Mouse (Mus musculus): Measurements from ENCODE around the gene Rasgef1b. TPM values are rescaled to one million over a fixed set of nuclear protein-coding genes. Genes with fewer than 3 reads are reported as not detected.

Gene Rasgef1b
- polyA plus RNA-seq, 1 experiment from 2014 or later = 15.6 TPM

DNA sequence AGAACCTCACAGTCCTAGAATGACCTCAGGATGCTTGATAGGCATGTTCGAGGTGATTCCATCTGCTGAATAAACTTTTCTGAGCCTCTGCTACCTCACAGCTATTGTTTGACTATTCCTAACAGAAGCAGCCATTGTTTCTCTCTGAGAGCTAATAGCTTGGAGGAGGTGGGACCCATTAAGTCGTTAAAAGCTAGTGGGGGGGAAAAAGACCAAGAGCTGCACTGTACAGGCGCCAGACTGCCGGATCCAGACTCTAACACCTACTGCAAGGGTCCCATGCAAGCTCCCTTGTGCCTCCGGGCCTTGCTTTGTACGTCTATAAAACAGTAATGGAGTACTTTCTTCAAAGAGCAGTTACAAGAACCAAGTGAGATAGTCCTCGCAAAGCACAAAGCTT, 176.2 kb downstream of the Rasgef1b start:
- 48% methylated on average over 7 of the region's 7 CpGs for WGBS
- no peak overlapping the region for H3K9ac ChIP-seq (ENCODE audit: low read length)
- H3K27ac ChIP-seq (ENCODE audit: low read length) = no peak overlapping the region
- no peak overlapping the region for H3K4me2 ChIP-seq (ENCODE audit: low read depth, low read length)
- no peak for ATAC-seq (ENCODE audit: insufficient read depth, low FRiP score)
- H3K9me3 ChIP-seq (replicated peaks; ENCODE audit: control insufficient read depth, low read length) = no peaks in the 10 kb centered on the region
- no peaks in the 10 kb centered on the region for H3K4me1 ChIP-seq (ENCODE audit: control insufficient read depth, insufficient read depth, low read length)
- no peak overlapping the region for H3K4me3 ChIP-seq (replicated peaks; ENCODE audit: low read length)
- no peaks in the 10 kb centered on the region for H3K36me3 ChIP-seq (ENCODE audit: control insufficient read depth, insufficient read depth, low read length)
- no peaks in the 10 kb centered on the region for H3K27me3 ChIP-seq (ENCODE audit: control insufficient read depth, insufficient read depth, low read length)

GRCm38 (mm10) chr5:99544664-99545494, 184.0 kb downstream of the Rasgef1b start:
- Histone ChIP-seq H3K4me3 (replicated peaks; ENCODE audit: low read length) (no peak overlapping the region), H3K27me3 (ENCODE audit: control insufficient read depth, insufficient read depth, low read length) (no peaks in the 10 kb centered on the region), H3K36me3 (ENCODE audit: control insufficient read depth, insufficient read depth, low read length) (no peaks in the 10 kb centered on the region), H3K4me2 (ENCODE audit: low read depth, low read length) (no peak overlapping the region), H3K4me1 (ENCODE audit: control insufficient read depth, insufficient read depth, low read length) (no peaks in the 10 kb centered on the region), H3K9ac (ENCODE audit: low read length) (no peak overlapping the region), H3K9me3 (replicated peaks; ENCODE audit: control insufficient read depth, low read length) (no peaks in the 10 kb centered on the region), H3K27ac (ENCODE audit: low read length) (no peak overlapping the region)
- ATAC-seq (ENCODE audit: insufficient read depth, low FRiP score) = no peak
- 70% methylated on average over 6 of the region's 6 CpGs for WGBS

GRCm38 (mm10) chr5:99541999-99542765, 186.7 kb downstream of the Rasgef1b start:
- no peak for ATAC-seq (ENCODE audit: insufficient read depth, low FRiP score)
- no peak overlapping the region for H3K27ac ChIP-seq (ENCODE audit: low read length)
- no peaks in the 10 kb centered on the region for H3K4me1 ChIP-seq (ENCODE audit: control insufficient read depth, insufficient read depth, low read length)
- H3K4me3 ChIP-seq (replicated peaks; ENCODE audit: low read length) = no peak overlapping the region
- H3K36me3 ChIP-seq (ENCODE audit: control insufficient read depth, insufficient read depth, low read length) = no peaks in the 10 kb centered on the region
- no peak overlapping the region for H3K4me2 ChIP-seq (ENCODE audit: low read depth, low read length)
- no peaks in the 10 kb centered on the region for H3K27me3 ChIP-seq (ENCODE audit: control insufficient read depth, insufficient read depth, low read length)
- H3K9me3 ChIP-seq (replicated peaks; ENCODE audit: control insufficient read depth, low read length) = no peaks in the 10 kb centered on the region
- no peak overlapping the region for H3K9ac ChIP-seq (ENCODE audit: low read length)
- 61% methylated on average over 2 of the region's 2 CpGs for WGBS

DNA sequence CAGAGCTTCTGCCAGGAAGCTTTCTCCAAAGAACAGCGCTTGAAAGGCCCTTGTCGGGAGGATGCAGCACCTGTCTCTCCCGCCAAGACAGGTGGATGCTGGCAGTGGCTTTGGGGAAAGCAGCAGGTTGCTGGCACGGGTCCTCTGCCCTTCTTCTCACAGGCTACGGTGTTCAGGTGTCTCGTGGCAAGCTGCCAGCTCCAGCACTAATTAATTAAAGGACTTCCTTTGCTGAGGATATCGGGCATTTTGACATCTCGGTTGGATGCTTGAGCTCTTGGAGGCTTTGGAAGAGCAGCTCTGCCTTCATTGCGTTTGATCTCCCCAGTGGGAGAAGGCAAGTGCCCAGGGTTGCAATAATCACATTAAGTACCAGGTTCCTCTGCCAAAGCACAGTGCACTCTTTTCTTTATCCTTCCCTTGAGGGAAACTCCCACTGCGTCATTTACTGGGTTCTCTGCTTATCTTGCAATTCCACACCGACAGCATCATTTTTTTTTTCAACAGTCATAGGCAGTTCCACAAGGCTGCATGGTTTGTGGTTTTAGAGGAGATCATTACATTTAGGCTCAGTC, 187.5 kb downstream of the Rasgef1b start:
- Histone ChIP-seq H3K9ac (ENCODE audit: low read length) (no peak overlapping the region), H3K4me2 (ENCODE audit: low read depth, low read length) (no peak overlapping the region), H3K4me3 (replicated peaks; ENCODE audit: low read length) (no peak overlapping the region), H3K4me1 (ENCODE audit: control insufficient read depth, insufficient read depth, low read length) (no peaks in the 10 kb centered on the region), H3K27ac (ENCODE audit: low read length) (no peak overlapping the region), H3K9me3 (replicated peaks; ENCODE audit: control insufficient read depth, low read length) (no peaks in the 10 kb centered on the region), H3K27me3 (ENCODE audit: control insufficient read depth, insufficient read depth, low read length) (no peaks in the 10 kb centered on the region), H3K36me3 (ENCODE audit: control insufficient read depth, insufficient read depth, low read length) (no peaks in the 10 kb centered on the region)
- WGBS = 42% methylated on average over 11 of the region's 11 CpGs
- ATAC-seq (ENCODE audit: insufficient read depth, low FRiP score) = no peak

GRCm38 (mm10) chr5:99533416-99533815, 195.4 kb downstream of the Rasgef1b start:
- no peaks in the 10 kb centered on the region for H3K4me1 ChIP-seq (ENCODE audit: control insufficient read depth, insufficient read depth, low read length)
- no peak for ATAC-seq (ENCODE audit: insufficient read depth, low FRiP score)
- 75% methylated on average over 7 of the region's 7 CpGs for WGBS
- H3K9me3 ChIP-seq (replicated peaks; ENCODE audit: control insufficient read depth, low read length) = no peaks in the 10 kb centered on the region
- no peaks in the 10 kb centered on the region for H3K36me3 ChIP-seq (ENCODE audit: control insufficient read depth, insufficient read depth, low read length)
- H3K27ac ChIP-seq (ENCODE audit: low read length) = no peak overlapping the region
- H3K27me3 ChIP-seq (ENCODE audit: control insufficient read depth, insufficient read depth, low read length) = no peaks in the 10 kb centered on the region
- H3K4me3 ChIP-seq (replicated peaks; ENCODE audit: low read length) = no peak overlapping the region
- no peak overlapping the region for H3K4me2 ChIP-seq (ENCODE audit: low read depth, low read length)
- H3K9ac ChIP-seq (ENCODE audit: low read length) = no peak overlapping the region

GRCm38 (mm10) chr5:99526797-99527201, 202.1 kb downstream of the Rasgef1b start:
- Histone ChIP-seq H3K36me3 (ENCODE audit: control insufficient read depth, insufficient read depth, low read length) (no peaks in the 10 kb centered on the region), H3K4me3 (replicated peaks; ENCODE audit: low read length) (no peak overlapping the region), H3K27ac (ENCODE audit: low read length) (no peak overlapping the region), H3K4me2 (ENCODE audit: low read depth, low read length) (no peak overlapping the region), H3K9ac (ENCODE audit: low read length) (no peak overlapping the region), H3K4me1 (ENCODE audit: control insufficient read depth, insufficient read depth, low read length) (peaks cover 5% of the 10 kb centered on the region; the same call in 1 of the 2 replicates), H3K27me3 (ENCODE audit: control insufficient read depth, insufficient read depth, low read length) (no peaks in the 10 kb centered on the region), H3K9me3 (replicated peaks; ENCODE audit: control insufficient read depth, low read length) (no peaks in the 10 kb centered on the region)
- 52% methylated on average over 7 of the region's 7 CpGs for WGBS
- ATAC-seq (ENCODE audit: insufficient read depth, low FRiP score) = peak; percentile 51

DNA sequence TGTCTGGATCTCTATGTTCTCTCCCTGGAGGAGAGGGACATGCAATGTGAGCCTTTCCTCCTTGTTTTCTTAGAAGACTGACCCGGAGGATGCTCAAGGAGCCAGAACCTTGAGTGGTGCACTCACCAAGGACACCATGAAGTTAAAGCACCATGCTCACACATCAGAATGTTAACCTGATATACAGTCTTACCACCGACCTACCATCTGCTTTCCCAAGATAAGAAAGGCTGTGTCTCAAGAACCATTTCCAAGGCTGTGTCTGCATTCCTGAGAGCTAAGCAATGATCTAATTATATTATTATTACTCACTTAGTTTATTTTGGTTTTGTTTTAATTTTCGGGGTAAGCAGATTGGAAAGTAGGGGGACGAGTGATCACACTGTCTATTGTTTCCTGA, 203.2 kb downstream of the Rasgef1b start:
- Histone ChIP-seq H3K36me3 (ENCODE audit: control insufficient read depth, insufficient read depth, low read length) (no peaks in the 10 kb centered on the region), H3K4me2 (ENCODE audit: low read depth, low read length) (no peak overlapping the region), H3K4me3 (replicated peaks; ENCODE audit: low read length) (no peak overlapping the region), H3K4me1 (ENCODE audit: control insufficient read depth, insufficient read depth, low read length) (peaks cover 8% of the 10 kb centered on the region; the same call in 1 of the 2 replicates), H3K9me3 (replicated peaks; ENCODE audit: control insufficient read depth, low read length) (no peaks in the 10 kb centered on the region), H3K27me3 (ENCODE audit: control insufficient read depth, insufficient read depth, low read length) (no peaks in the 10 kb centered on the region), H3K9ac (ENCODE audit: low read length) (no peak overlapping the region), H3K27ac (ENCODE audit: low read length) (no peak overlapping the region)
- 68% methylated on average over 4 of the region's 4 CpGs for WGBS
- ATAC-seq (ENCODE audit: insufficient read depth, low FRiP score) = no peak

DNA sequence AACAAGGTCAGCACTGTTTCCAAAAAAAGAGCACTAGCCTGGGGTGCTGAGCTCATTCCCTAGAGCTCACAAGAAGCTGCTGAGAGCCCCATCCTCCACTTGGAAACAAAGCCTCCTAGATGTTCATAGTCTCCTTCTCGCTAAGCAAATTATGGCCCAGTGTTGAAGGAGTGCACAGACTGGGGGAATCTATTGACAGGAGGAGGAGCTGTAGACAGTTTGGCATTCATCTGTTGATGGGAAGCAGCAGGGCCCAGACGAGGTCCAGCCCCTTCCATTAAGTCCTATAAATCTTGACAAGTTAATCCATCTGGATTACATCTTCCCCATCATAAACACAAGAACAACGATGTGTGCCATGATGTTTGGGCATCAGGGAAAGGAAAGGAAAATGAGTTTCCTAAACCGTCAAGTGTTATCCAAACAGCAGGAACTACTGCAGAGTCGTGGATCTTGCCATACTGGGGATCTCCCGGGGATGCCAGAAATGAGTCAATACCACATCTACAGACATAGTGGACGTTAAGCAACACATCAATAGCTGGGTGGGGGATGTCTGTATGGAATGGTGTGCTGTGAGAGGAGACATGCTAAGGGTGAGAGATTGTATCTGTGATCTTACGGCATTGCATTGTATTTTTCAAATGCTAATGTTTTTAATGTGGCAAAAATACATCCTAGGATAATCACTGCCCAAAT, 206.1 kb downstream of the Rasgef1b start:
- Histone ChIP-seq H3K9me3 (replicated peaks; ENCODE audit: control insufficient read depth, low read length) (no peaks in the 10 kb centered on the region), H3K36me3 (ENCODE audit: control insufficient read depth, insufficient read depth, low read length) (no peaks in the 10 kb centered on the region), H3K27me3 (ENCODE audit: control insufficient read depth, insufficient read depth, low read length) (no peaks in the 10 kb centered on the region), H3K4me1 (ENCODE audit: control insufficient read depth, insufficient read depth, low read length) (peaks cover 8% of the 10 kb centered on the region; the same call in 1 of the 2 replicates), H3K9ac (ENCODE audit: low read length) (no peak overlapping the region), H3K4me3 (replicated peaks; ENCODE audit: low read length) (no peak overlapping the region), H3K27ac (ENCODE audit: low read length) (0 out of 2 replicates have a peak overlapping the region, but pooled peaks have one; percentile 37), H3K4me2 (ENCODE audit: low read depth, low read length) (0 out of 2 replicates have a peak overlapping the region, but pooled peaks have one; percentile 1)
- peak; percentile 84 for ATAC-seq (ENCODE audit: insufficient read depth, low FRiP score)
- WGBS = 30% methylated on average over 8 of the region's 8 CpGs
